Mouse (Mus musculus): ENCODE data around the gene Txnrd2. TPM values are rescaled to one million over a fixed set of nuclear protein-coding genes. Genes with fewer than 3 reads are reported as not detected.

The Txnrd2 gene
- total RNA-seq (2014; fragmentation: Nextera tagmentation) (75.4 and 82.3 TPM in 2 replicates), total RNA-seq (2017) (97.2 and 145 TPM in 2 replicates)

- ATAC-seq (replicated peaks; ENCODE audit: low FRiP score, low TSS enrichment, poor library complexity, severe bottlenecking): peak; percentile 48
Measured at GRCm38 (mm10) chr16:18426215-18426791, at the start of gene Txnrd2. Gene Txnrd2, plus strand, starts transcription at chr16:18426384.

GRCm38 (mm10) chr16:18377203-18377602 lies 49.0 kb upstream of the Txnrd2 start:
- 0 out of 2 replicates have a peak, but pooled peaks have one; percentile 30 for ATAC-seq (replicated peaks; ENCODE audit: low FRiP score, low TSS enrichment, poor library complexity, severe bottlenecking)

- ATAC-seq (replicated peaks; ENCODE audit: low FRiP score, low TSS enrichment, poor library complexity, severe bottlenecking): no peak
Measured at GRCm38 (mm10) chr16:18378489-18378888, 47.7 kb upstream of the Txnrd2 start.

GRCm38 (mm10) chr16:18379338-18380001 lies 46.7 kb upstream of the Txnrd2 start:
- ATAC-seq (replicated peaks; ENCODE audit: low FRiP score, low TSS enrichment, poor library complexity, severe bottlenecking): no peak

GRCm38 (mm10) chr16:18380495-18381063 lies 45.6 kb upstream of the Txnrd2 start:
- ATAC-seq (replicated peaks; ENCODE audit: low FRiP score, low TSS enrichment, poor library complexity, severe bottlenecking): no peak

- no peak for ATAC-seq (replicated peaks; ENCODE audit: low FRiP score, low TSS enrichment, poor library complexity, severe bottlenecking)
Measured at GRCm38 (mm10) chr16:18381621-18382258, 44.4 kb upstream of the Txnrd2 start.

GRCm38 (mm10) chr16:18383045-18383726 lies 43.0 kb upstream of the Txnrd2 start:
- ATAC-seq (replicated peaks; ENCODE audit: low FRiP score, low TSS enrichment, poor library complexity, severe bottlenecking): no peak

- no peak for ATAC-seq (replicated peaks; ENCODE audit: low FRiP score, low TSS enrichment, poor library complexity, severe bottlenecking)
Measured at GRCm38 (mm10) chr16:18383756-18384155, 42.4 kb upstream of the Txnrd2 start.

- no peak for ATAC-seq (replicated peaks; ENCODE audit: low FRiP score, low TSS enrichment, poor library complexity, severe bottlenecking)
Measured at GRCm38 (mm10) chr16:18384211-18384610, 42.0 kb upstream of the Txnrd2 start.

GRCm38 (mm10) chr16:18384659-18385058 lies 41.5 kb upstream of the Txnrd2 start:
- no peak for ATAC-seq (replicated peaks; ENCODE audit: low FRiP score, low TSS enrichment, poor library complexity, severe bottlenecking)

GRCm38 (mm10) chr16:18385411-18385810 lies 40.8 kb upstream of the Txnrd2 start:
- ATAC-seq (replicated peaks; ENCODE audit: low FRiP score, low TSS enrichment, poor library complexity, severe bottlenecking): no peak

- no peak for ATAC-seq (replicated peaks; ENCODE audit: low FRiP score, low TSS enrichment, poor library complexity, severe bottlenecking)
Measured at GRCm38 (mm10) chr16:18386451-18386850, 39.7 kb upstream of the Txnrd2 start.

- no peak for ATAC-seq (replicated peaks; ENCODE audit: low FRiP score, low TSS enrichment, poor library complexity, severe bottlenecking)
Measured at GRCm38 (mm10) chr16:18386972-18387371, 39.2 kb upstream of the Txnrd2 start.

GRCm38 (mm10) chr16:18387704-18388582 lies 38.2 kb upstream of the Txnrd2 start:
- peak; percentile 70 for ATAC-seq (replicated peaks; ENCODE audit: low FRiP score, low TSS enrichment, poor library complexity, severe bottlenecking)

- no peak for ATAC-seq (replicated peaks; ENCODE audit: low FRiP score, low TSS enrichment, poor library complexity, severe bottlenecking)
Measured at GRCm38 (mm10) chr16:18388583-18389435, 37.4 kb upstream of the Txnrd2 start.

GRCm38 (mm10) chr16:18390399-18390798 lies 35.8 kb upstream of the Txnrd2 start:
- ATAC-seq (replicated peaks; ENCODE audit: low FRiP score, low TSS enrichment, poor library complexity, severe bottlenecking): no peak

GRCm38 (mm10) chr16:18391127-18391526 lies 35.1 kb upstream of the Txnrd2 start:
- no peak for ATAC-seq (replicated peaks; ENCODE audit: low FRiP score, low TSS enrichment, poor library complexity, severe bottlenecking)

- ATAC-seq (replicated peaks; ENCODE audit: low FRiP score, low TSS enrichment, poor library complexity, severe bottlenecking): no peak
Measured at GRCm38 (mm10) chr16:18391728-18392127, 34.5 kb upstream of the Txnrd2 start.

Measured in megakaryocyte-erythroid progenitor cell, adult 5-6 weeks (primary cell).